Mouse (Mus musculus): ENCODE data around the gene Ptgr1.
A peak's percentile ranks its signal among the peaks of the same experiment; 100 is the strongest.

Ptgr1 gene

DNA sequence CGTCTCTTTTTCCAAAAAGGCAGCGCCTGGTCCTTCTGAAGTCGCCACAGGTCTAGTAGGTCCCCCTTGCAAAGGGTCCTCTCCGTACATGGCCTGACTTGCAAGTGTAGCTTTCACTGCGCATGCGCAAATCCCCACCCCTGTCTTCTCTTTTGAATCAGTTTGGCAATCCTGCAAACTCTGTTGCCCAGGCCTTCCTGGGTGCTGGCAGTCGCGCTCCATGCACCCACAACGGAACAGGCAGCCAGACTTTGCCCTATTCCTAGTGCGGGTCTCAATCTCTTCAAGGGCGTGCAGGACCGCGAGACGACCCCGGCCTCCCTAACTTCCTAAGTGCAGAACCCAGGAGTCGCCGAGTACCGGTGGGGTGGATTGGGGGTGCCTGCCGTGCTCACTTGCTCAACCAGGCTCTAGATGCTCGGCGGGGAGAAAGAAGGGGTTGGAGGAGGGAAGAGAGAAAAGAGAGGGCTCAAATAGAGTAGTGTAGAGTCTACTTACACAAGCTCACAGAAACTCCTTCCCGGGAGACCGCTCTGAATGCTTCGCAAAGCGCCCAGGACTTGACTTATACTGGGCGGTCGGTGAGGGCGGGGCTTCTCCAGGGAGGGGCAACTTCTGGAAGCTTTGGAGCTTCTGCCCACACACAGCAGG lies at the start of gene Ptgr1:
Ptgr1 (minus strand) TSS at position 580 of the 651 bp plus-strand sequence.
- DNase-seq, result peak; percentile 68 to 75

DNA sequence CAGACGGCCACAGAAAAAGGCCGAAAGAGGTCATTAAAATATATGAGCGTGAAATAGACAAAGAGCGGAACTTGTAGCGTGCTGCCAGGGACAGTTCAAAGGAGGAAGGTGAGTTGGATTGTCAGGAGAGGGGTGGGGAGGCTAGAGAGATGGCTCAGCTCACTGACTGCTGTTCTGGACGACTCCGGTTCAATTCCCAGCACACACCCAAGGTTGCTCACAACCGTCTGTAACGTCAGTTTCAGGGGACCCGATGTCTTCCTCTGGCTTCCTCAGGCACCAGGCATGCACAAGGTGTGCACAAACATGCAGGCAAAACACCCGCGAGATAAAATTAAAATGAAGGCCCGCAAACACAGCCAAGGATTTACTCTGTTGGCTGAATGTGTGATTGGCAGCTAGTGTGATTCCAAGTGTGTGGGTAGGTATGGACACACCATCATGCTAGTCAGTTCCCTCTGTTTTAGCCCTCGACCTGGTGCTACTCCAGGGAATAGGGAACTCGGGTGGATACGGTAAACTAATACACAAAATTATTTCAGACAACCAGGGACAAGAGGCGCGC lies 48.9 kb upstream of the Ptgr1 start:
- peak; percentile 10 to 25 for DNase-seq

DNA sequence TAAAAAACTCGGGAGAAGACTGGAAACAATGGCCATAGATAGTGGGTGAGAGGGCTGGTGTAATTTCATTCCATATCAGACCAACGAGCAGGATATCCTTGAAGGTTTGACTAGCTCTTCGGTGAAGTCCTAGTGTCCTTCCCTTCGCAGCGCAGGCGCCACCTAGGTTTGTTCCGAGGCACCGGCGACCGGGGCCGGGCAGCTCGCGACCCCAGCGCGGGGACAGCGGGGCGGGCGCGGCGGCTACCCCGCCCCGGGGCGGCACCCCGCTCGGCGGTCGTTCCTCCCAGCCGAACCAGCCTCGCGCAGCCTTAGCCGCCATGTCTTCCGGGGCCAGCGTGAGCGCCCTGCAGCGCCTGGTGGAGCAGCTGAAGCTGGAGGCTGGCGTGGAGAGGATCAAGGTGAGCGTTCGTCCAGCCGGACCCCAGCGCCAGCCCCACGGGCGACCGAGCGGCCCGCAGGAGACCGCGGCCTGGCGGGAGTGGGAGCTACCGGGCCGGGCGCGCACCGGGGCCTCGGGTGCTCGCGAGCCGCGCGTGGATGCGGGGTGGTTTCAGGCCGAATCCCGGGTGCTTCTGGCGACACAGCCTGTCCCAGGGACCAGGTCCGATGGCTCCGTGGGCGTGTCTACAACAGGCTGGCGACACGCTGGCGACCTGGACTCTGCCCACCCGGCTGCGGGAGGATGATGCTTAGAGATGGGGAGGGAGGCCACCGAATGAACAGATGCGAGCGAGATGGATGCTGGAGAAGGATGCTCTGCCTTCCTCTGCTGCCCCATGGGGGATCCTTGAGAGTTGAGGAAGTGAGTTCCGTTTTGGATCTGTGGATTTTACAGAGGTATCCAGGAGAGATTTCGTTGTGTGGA lies 48.2 kb upstream of the Ptgr1 start, which contains the start of gene Gng10:
Gng10 (plus strand) TSS at position 171 of the 868 bp plus-strand sequence.
- DNase-seq, result peak; percentile 72 to 77

DNA sequence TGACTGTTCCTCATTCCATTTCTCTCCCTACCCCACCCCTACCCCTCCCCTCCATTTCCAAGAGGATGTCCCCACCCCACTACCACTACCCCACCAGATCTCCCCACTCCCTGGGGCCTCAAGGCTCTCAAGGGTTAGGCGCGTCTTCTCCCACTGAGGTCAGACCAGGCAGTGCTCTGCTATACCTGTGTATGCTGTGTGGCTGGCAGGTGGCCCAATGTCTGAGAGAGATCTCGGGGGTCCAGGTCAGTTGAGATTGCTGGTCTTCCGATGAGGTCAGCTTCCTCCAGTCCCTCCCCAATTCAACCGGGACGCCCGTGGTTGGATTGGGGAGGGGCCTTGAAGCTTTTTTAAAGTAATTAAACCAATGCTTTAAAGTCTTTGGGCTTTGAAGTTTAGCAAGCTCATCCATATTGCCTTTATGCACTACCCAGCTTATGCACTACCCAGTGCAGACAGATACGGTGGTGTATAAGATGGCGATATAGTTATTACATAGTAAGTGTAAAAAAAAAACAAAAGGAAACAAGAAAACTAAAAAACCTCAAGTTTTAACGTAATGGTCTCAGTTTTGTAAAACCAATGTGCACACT lies 47.5 kb upstream of the Ptgr1 start:
- DNase-seq, result peak; percentile 24 to 36

DNA sequence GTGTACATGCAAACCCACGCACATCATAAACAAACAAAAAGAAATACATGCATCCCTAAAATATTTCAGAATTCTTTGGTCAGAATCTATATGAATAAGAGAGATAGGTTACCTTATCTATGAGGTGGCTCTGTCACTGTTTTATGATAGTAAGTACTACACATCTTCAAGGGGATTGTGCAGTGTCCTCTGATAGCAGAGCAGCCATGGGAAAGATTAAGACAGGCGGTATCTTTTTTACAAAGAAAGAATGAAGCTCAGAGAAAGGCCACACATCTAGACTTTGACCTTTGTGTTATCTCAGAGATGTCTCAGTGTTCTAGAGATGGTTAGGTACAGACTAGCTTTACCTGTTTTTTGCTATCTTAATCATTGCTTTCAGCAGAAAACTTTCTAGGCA lies 30.0 kb upstream of the Ptgr1 start:
- no peak for DNase-seq

DNA sequence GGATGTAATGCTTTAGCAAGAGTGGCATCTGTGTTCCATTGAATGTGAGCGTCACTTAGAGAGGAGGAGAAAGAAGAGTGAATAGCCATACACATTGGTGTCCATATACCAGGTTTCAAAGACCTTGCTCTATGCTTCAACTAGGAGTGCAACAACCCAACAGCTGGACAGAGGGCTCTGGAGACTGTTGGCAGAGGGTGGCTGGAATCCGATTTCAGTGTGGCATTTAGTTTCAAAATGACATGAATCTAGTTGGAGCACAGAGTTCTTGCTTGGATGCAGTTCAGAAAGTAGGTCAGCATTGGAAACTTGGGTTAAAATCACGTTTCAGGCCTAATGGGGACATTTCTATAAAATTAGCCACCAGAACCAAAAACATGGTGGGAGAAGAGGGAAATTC lies 28.3 kb upstream of the Ptgr1 start:
- no peak for DNase-seq

DNA sequence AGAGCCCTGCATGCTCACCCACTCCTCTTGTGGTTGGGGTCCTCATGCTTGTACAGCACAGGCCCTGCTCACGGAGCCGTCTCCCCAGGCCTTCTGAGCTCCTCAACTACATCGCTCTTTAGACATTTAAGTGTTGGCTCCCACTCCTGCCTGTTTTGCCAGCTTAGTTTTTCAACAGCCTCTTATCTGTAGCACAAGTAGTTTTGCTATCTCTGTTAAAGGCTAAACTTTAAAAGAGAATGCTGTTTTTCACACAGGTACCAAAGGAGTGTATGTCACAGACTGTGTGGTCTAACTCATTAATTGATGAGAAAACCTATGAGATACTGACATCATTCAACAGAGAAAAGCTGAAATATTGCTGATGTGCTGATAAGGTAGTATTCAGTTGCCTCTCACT lies 24.5 kb upstream of the Ptgr1 start:
- DNase-seq, result no peak

DNA sequence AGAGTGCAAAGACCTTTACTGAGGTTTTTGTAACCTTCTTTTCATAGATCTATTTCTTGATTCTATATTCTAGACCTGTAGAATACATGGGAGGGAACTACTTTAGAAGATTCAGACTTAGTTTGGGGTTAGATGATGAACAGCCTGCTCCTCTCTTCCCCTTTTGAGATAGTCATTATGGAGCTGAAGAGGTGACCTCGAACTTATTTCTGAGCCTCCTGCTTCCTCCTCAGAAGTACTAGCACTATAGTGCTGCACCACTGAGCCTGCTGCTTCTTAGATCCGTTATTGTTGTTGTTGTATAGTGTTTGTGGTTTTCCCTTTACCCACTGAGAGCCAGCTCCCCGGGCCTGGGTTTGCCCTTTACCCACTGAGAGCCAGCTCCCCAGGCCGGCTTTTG lies 22.8 kb upstream of the Ptgr1 start:
- no peak for DNase-seq

DNA sequence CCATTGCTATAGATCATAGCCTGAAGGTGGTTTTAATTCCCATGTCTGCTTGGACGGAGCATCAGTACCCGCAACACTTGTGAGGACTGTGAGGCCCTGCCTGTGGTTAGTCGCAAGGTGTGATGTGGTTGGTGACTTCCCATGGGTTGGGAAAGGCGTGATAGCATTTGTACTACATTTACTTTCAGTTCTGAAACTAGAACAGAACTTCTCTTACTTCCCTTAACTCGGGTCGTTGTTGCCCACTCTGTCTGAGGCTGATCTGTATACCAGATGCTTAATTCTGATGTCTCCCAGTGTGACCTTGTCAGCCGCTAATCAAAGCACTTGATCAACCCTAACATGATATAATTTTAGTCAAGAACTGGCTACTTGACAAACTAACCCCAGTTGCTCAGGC lies 22.3 kb upstream of the Ptgr1 start:
- no peak for DNase-seq

DNA sequence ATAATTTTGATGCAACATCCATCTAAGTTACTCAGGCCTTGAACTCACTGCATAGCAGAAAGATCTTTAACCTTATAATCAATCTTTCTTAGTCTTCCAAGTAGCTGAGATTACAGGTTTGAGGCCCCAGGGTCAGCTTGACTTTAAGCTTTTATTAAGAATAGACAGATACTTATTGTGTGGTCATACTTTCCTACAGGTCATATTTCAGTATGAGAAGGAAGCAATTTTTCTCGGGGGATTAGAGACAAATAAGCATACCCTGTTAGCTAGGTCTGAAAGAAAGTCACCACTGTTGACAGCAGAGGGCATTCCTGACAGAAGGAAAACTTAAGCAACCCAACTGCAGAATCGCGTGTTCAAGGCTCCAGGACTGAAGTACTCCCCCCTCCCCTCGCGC lies 21.1 kb upstream of the Ptgr1 start:
- DNase-seq, result no peak

DNA sequence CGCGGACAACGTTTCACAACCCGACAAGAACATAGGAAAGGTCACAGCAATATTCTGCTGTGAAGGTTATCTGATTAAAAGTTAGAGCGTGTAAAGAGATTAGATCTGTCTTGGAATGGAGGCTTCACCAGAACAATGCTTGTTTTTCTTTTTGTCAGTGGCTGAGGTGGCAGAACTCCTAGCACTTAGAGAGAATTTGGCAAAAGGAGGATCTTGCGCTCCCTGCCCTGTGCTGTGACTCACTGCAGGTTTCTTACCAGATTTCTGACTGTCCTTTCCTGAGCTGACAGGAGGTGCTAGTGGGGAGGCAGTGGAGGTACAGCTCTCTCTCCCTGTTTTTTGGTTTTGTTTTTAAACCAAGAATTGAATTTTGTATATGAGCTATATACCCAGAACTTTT lies 20.1 kb upstream of the Ptgr1 start:
- peak; percentile 18 to 19 for DNase-seq

DNA sequence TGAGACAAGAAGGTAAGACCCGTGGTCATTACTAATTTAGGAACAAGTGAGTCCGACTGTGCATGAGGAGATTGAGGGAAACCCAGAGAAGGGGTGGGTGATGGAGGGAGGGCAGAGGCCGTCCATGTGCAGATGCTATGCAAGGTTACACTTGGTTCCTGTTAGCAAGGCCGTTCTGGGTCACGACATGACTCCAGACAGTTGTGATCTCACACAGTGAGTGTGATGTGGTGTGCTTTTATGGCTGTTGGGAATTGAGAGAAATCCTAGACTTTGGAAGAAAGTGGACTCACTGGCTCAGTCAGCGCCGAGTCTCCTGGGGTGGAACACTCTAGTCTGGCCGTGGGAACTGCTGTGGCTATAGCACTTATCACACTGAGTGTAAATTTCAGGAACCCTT lies 19.3 kb upstream of the Ptgr1 start:
- DNase-seq, result no peak

DNA sequence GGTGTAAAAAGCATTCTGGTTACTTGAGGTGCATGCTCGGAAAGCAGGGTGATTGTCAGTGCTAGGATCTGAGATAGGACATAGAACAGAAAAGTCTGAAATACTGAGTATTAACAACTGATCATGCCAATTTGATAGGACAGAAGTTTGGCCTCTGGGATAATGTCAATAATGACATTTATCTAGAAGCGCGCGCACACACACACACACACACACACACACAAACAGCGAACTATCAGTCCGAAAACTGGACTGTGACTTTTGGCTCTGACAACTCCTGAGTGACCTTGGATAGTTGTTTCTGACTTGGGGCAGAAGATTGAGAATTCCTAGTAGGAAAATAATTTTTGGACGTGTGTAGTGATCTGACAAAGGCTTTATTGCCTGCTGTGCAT lies 16.9 kb upstream of the Ptgr1 start:
- DNase-seq, result no peak

DNA sequence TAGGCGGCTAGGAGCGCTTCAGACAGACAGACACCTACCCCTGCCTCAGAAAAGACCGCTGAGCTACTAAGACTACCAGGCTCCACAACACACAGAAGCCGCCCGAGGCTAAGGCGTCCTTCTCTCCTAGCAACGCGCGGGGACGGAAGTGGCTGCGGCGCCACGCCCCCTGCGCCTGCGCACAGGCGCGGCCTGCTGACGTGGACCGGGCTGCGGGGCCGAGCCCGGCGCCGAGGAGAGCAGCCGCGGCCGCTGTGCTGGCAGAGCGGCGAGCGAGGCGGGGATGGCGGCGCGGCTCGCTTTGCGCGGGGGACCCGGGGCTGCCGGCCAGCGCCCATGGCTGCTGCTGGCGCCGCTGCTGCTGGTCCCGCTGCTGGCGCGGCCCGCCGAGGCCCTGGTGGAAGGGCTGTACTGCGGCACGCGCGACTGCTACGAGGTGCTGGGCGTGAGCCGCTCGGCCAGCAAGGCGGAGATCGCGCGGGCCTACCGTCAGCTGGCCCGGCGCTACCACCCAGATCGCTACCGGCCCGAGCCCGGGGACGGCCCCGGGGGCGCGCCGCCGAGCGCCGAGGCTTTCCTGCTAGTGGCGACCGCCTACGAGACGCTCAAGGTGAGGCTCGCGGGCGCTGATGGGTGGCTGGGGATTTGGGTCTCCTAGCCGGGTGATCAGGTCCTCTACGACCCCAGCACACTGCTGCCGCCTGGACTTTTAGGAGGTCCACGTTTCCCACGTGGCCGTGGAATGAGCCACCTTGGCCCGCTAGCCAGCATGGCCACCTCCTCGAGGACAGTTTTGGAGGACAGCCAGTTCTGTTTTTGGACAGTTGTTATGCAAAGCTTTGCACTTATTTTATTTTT lies 16.3 kb upstream of the Ptgr1 start, which contains the start of gene Gm20503:
Gm20503 (plus strand) TSS at position 263 of the 858 bp plus-strand sequence.
- DNase-seq, result peak; percentile 93 to 96

DNA sequence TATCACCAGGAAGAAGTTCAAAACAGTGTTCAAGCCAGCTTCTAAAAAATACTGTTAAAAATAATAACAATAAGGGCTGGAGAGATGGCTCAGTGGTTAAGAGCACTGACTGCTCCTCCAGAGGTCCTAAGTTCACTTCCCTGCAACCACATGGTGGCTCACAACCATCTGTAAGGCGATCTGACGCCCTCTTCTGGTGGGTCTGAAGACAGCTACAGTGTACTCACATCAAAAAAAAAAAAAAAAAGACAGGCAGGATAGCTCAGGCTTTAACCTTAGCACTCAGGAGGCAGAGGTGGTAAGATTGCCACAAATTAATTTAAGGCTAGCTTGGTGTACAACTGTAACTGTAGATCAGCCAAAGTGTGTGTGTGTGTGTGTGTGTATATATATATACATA lies 13.7 kb upstream of the Ptgr1 start:
- DNase-seq, result peak in 1 of 2 experiments; percentile 29

DNA sequence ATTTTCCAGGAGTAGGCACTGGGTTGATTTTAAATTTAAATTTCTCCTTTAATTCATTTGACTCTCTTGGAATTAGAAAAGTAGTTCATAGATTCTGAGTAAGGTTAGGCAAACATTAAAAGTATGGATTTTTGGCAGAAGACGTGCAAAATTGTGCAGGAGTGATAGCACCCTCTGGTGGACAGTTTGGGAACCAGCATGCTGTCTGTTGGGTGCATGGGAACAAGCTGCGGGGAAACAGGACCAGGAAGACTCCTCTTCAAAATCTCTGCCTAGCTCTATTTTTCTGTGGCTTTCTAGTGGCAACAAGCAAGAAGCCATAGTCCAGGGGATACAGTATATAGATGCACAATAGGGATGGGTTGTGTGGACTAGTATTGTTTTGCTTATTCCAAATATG lies 12.8 kb upstream of the Ptgr1 start:
- peak; percentile 71 to 78 for DNase-seq

DNA sequence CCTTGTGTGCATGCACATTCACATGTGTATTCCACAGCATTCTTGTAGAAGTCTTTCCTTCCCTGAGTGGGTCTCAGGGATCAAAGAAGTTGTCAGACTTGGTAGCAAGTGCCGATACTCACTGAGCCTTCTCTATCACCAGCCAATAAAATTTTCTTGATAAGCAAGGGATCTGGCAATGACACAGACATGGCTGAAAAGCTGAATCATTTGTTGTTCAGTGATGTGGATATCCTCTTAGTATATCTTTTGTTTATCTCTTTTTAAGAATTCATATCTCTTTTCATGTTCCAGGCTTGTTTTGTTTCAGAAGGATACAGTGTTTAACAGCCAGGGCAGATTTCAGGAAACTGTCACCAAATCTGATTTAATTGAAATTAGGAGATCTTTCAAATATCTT lies 11.8 kb upstream of the Ptgr1 start:
- no peak for DNase-seq

DNA sequence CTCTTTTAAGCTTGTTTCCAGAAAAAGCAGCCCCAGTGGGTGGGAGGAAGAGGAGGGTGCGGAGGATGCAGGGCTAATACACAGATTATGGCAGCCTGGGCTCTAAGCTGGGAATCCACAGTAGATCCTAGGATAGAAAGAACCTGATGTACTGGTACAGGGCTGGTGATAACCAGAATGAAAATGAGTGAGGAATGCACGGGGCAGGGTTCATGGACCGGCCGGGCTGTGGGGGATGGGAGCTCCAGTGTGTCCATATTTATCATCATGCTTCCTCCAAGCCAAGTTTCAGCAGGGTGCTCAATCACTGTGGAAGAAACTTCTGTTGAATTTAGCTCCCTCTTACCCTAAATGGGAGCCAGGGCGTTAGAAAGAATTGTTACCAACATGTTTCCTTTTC lies 10.2 kb upstream of the Ptgr1 start:
- DNase-seq, result no peak

DNA sequence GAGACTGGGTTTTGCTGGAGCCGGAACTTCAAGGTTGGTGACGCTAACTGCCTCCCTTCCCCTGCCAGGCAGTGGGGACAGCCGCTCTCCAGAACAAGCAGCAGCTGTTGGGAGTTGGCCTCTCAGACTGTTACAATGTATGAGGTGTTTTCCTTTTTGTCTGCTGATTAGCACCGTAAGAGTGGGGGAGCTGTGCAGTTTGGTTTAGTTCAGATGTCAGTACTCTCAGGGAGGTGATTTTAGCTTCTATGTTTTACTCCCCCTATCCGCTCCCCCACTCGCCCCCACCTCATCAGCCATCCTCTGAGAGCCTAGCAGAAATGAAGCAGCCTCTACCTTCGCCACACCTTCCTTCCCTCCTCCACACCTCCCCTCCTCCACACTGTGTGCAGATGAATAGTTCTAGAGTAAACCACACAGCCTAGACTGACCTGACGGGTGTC lies 8.4 kb upstream of the Ptgr1 start:
- no peak for DNase-seq

DNA sequence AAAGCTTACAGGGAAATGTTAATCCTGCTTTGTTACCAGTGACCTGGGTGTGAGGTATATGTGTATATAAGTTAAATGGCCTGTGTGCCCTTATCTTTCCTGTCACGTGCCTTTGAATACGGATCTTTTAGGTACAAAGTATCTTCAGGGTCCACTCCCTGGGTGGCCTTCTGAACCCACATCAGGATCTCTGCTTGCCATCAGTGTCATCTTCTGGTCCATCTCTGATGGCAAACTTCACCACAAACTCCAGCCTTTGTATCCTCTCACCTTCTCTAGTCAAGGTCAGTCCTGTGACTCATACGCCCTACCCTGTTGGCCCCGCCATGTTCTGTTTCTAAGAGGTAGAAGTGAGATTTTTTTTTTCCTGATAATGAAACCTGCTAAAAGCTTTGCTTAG lies 7.8 kb upstream of the Ptgr1 start, which contains the start of gene Dnajc25:
Dnajc25 (plus strand) TSS at position 301 of the 400 bp plus-strand sequence.
- DNase-seq, result no peak

DNA sequence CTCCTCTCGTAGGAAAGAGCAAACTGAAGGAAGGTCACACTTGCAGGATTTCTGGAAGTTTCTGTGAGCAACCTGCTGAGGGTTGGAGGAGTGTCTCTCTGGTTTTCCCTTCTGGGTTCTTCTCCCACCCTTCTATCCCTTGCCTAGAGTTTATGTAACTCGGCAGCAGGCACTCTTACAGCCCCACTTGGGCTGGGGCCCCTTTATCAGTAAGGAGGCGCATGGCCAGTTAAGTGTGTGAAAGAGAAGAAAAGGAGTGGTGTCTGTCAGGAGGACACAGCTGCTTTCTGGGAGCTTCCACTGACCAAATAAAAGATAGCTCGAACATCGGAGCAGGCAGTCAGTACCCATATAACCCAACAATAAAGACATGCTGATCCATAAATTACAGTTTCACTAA lies 5.3 kb upstream of the Ptgr1 start:
- DNase-seq, result no peak
